Mouse (Mus musculus): ENCODE results near the gene Prl8a2. TPM values are rescaled to one million over a fixed set of nuclear protein-coding genes. Genes with fewer than 3 reads are reported as not detected.

Prl8a2 gene
- polyA plus RNA-seq (2014; fragmentation: Nextera tagmentation; extraction: Ambion mirVana) = not detected in 2 replicates

GRCm38 (mm10) chr13:27345373-27345772 lies at the start of gene Prl8a2:
Gene Prl8a2 (plus strand): TSS chr13:27345673.
- Histone ChIP-seq H3K27ac (ENCODE audit: low read length) (no peak within 1 kb of the TSS), H3K4me1 (ENCODE audit: control insufficient read depth, insufficient read depth, low read length) (no peaks in the 10 kb centered on the region), H3K9ac (replicated peaks; ENCODE audit: low read depth, low read length) (no peak within 1 kb of the TSS), H3K4me3 (ENCODE audit: low read depth, low read length) (no peak within 1 kb of the TSS), H3K9me3 (ENCODE audit: control insufficient read depth, low read depth, low read length) (no peaks in the 10 kb centered on the region), H3K4me2 (replicated peaks; ENCODE audit: low read depth, low read length) (no peak within 1 kb of the TSS), H3K27me3 (ENCODE audit: control insufficient read depth, insufficient read depth, low read length) (no peaks in the 10 kb centered on the region), H3K36me3 (ENCODE audit: control insufficient read depth, insufficient read depth, low read length) (no peaks in the 10 kb centered on the region)
- ATAC-seq (ENCODE audit: insufficient number of reproducible peaks, insufficient read depth, low FRiP score, low read depth) = no peak
- WGBS = 74% methylated on average over 2 of the region's 2 CpGs

- Histone ChIP-seq H3K4me3 (ENCODE audit: low read depth, low read length) (no peak within 1 kb of the TSS), H3K36me3 (ENCODE audit: control insufficient read depth, insufficient read depth, low read length) (no peaks in the 10 kb centered on the region), H3K9me3 (ENCODE audit: control insufficient read depth, low read depth, low read length) (no peaks in the 10 kb centered on the region), H3K9ac (replicated peaks; ENCODE audit: low read depth, low read length) (no peak within 1 kb of the TSS), H3K27me3 (ENCODE audit: control insufficient read depth, insufficient read depth, low read length) (no peaks in the 10 kb centered on the region), H3K27ac (ENCODE audit: low read length) (no peak within 1 kb of the TSS), H3K4me2 (replicated peaks; ENCODE audit: low read depth, low read length) (no peak within 1 kb of the TSS), H3K4me1 (ENCODE audit: control insufficient read depth, insufficient read depth, low read length) (no peaks in the 10 kb centered on the region)
- no peak for ATAC-seq (ENCODE audit: insufficient number of reproducible peaks, insufficient read depth, low FRiP score, low read depth)
- 76% methylated on average over 7 of the region's 7 CpGs for WGBS
Observed at GRCm38 (mm10) chr13:27312334-27313225, 32.9 kb upstream of the Prl8a2 start, which contains the start of gene Prl6a1. Gene Prl6a1 (plus strand): TSS chr13:27312627.

GRCm38 (mm10) chr13:27334989-27335388 lies 10.5 kb upstream of the Prl8a2 start:
- Histone ChIP-seq H3K9me3 (ENCODE audit: control insufficient read depth, low read depth, low read length) (no peaks in the 10 kb centered on the region), H3K4me2 (replicated peaks; ENCODE audit: low read depth, low read length) (no peak overlapping the region), H3K27ac (ENCODE audit: low read length) (no peak overlapping the region), H3K4me1 (ENCODE audit: control insufficient read depth, insufficient read depth, low read length) (no peaks in the 10 kb centered on the region), H3K36me3 (ENCODE audit: control insufficient read depth, insufficient read depth, low read length) (no peaks in the 10 kb centered on the region), H3K4me3 (ENCODE audit: low read depth, low read length) (no peak overlapping the region), H3K9ac (replicated peaks; ENCODE audit: low read depth, low read length) (no peak overlapping the region), H3K27me3 (ENCODE audit: control insufficient read depth, insufficient read depth, low read length) (no peaks in the 10 kb centered on the region)
- ATAC-seq (ENCODE audit: insufficient number of reproducible peaks, insufficient read depth, low FRiP score, low read depth) = no peak
- WGBS = 93% methylated on average over 1 of the region's 1 CpGs

- no peaks in the 10 kb centered on the region for H3K4me1 ChIP-seq (ENCODE audit: control insufficient read depth, insufficient read depth, low read length)
- H3K9ac ChIP-seq (replicated peaks; ENCODE audit: low read depth, low read length) = no peak overlapping the region
- H3K27ac ChIP-seq (ENCODE audit: low read length) = no peak overlapping the region
- ATAC-seq (ENCODE audit: insufficient number of reproducible peaks, insufficient read depth, low FRiP score, low read depth) = peak; percentile 61; the same call in 1 of the 2 replicates
- 26% methylated on average over 3 of the region's 3 CpGs for WGBS
- H3K4me3 ChIP-seq (ENCODE audit: low read depth, low read length) = no peak overlapping the region
- no peaks in the 10 kb centered on the region for H3K27me3 ChIP-seq (ENCODE audit: control insufficient read depth, insufficient read depth, low read length)
- no peak overlapping the region for H3K4me2 ChIP-seq (replicated peaks; ENCODE audit: low read depth, low read length)
- H3K9me3 ChIP-seq (ENCODE audit: control insufficient read depth, low read depth, low read length) = no peaks in the 10 kb centered on the region
- H3K36me3 ChIP-seq (ENCODE audit: control insufficient read depth, insufficient read depth, low read length) = no peaks in the 10 kb centered on the region
Observed at GRCm38 (mm10) chr13:27342733-27343275, 2.7 kb upstream of the Prl8a2 start.

- Histone ChIP-seq H3K9me3 (ENCODE audit: control insufficient read depth, low read depth, low read length) (no peaks in the 10 kb centered on the region), H3K4me2 (replicated peaks; ENCODE audit: low read depth, low read length) (no peak within 1 kb of the TSS), H3K9ac (replicated peaks; ENCODE audit: low read depth, low read length) (no peak within 1 kb of the TSS), H3K27me3 (ENCODE audit: control insufficient read depth, insufficient read depth, low read length) (no peaks in the 10 kb centered on the region), H3K4me3 (ENCODE audit: low read depth, low read length) (no peak within 1 kb of the TSS), H3K36me3 (ENCODE audit: control insufficient read depth, insufficient read depth, low read length) (no peaks in the 10 kb centered on the region), H3K27ac (ENCODE audit: low read length) (no peak within 1 kb of the TSS), H3K4me1 (ENCODE audit: control insufficient read depth, insufficient read depth, low read length) (no peaks in the 10 kb centered on the region)
- ATAC-seq (ENCODE audit: insufficient number of reproducible peaks, insufficient read depth, low FRiP score, low read depth) = no peak
- 68% methylated on average over 6 of the region's 6 CpGs for WGBS
Observed at GRCm38 (mm10) chr13:27390746-27391145, 45.3 kb downstream of the Prl8a2 start, which contains the start of gene Prl2b1. Gene Prl2b1 (minus strand): TSS chr13:27390846.

- no peaks in the 10 kb centered on the region for H3K27me3 ChIP-seq (ENCODE audit: control insufficient read depth, insufficient read depth, low read length)
- H3K27ac ChIP-seq (ENCODE audit: low read length) = no peak overlapping the region
- no peaks in the 10 kb centered on the region for H3K36me3 ChIP-seq (ENCODE audit: control insufficient read depth, insufficient read depth, low read length)
- no peaks in the 10 kb centered on the region for H3K9me3 ChIP-seq (ENCODE audit: control insufficient read depth, low read depth, low read length)
- H3K9ac ChIP-seq (replicated peaks; ENCODE audit: low read depth, low read length) = no peak overlapping the region
- no peak overlapping the region for H3K4me2 ChIP-seq (replicated peaks; ENCODE audit: low read depth, low read length)
- WGBS = 92% methylated on average over 7 of the region's 7 CpGs
- H3K4me1 ChIP-seq (ENCODE audit: control insufficient read depth, insufficient read depth, low read length) = no peaks in the 10 kb centered on the region
- no peak for ATAC-seq (ENCODE audit: insufficient number of reproducible peaks, insufficient read depth, low FRiP score, low read depth)
- no peak overlapping the region for H3K4me3 ChIP-seq (ENCODE audit: low read depth, low read length)
Observed at GRCm38 (mm10) chr13:27399061-27399724, 53.7 kb downstream of the Prl8a2 start.

Other genes with a start within 250 kb of the Prl8a2 start
- not detected in 2 replicates for gene Prl3d2, start 224.0 kb upstream of the Prl8a2 start, polyA plus RNA-seq (2014; fragmentation: Nextera tagmentation; extraction: Ambion mirVana)
- not detected in 2 replicates for gene Prl3d3, start 188.9 kb upstream of the Prl8a2 start, polyA plus RNA-seq (2014; fragmentation: Nextera tagmentation; extraction: Ambion mirVana)
- not detected in 2 replicates for gene Prl3c1, start 149.0 kb upstream of the Prl8a2 start, polyA plus RNA-seq (2014; fragmentation: Nextera tagmentation; extraction: Ambion mirVana)
- gene Prl3b1, start 103.8 kb upstream of the Prl8a2 start, polyA plus RNA-seq (2014; fragmentation: Nextera tagmentation; extraction: Ambion mirVana) = not detected in 2 replicates
- gene Prl3a1, start 86.2 kb upstream of the Prl8a2 start, polyA plus RNA-seq (2014; fragmentation: Nextera tagmentation; extraction: Ambion mirVana) = not detected in 2 replicates
- not detected in 2 replicates for gene Prl6a1, start 33.0 kb upstream of the Prl8a2 start, polyA plus RNA-seq (2014; fragmentation: Nextera tagmentation; extraction: Ambion mirVana)
- gene Prl2b1, start 45.2 kb downstream of the Prl8a2 start, polyA plus RNA-seq (2014; fragmentation: Nextera tagmentation; extraction: Ambion mirVana) = not detected in 2 replicates
- not detected in 2 replicates for gene Prl8a6, start 93.0 kb downstream of the Prl8a2 start, polyA plus RNA-seq (2014; fragmentation: Nextera tagmentation; extraction: Ambion mirVana)
- not detected in 2 replicates for gene Prl8a8, start 167.5 kb downstream of the Prl8a2 start, polyA plus RNA-seq (2014; fragmentation: Nextera tagmentation; extraction: Ambion mirVana)
- not detected in 2 replicates for gene Prl8a9, start 218.9 kb downstream of the Prl8a2 start, polyA plus RNA-seq (2014; fragmentation: Nextera tagmentation; extraction: Ambion mirVana)
- gene Prl8a1, start 236.5 kb downstream of the Prl8a2 start, polyA plus RNA-seq (2014; fragmentation: Nextera tagmentation; extraction: Ambion mirVana) = not detected in 2 replicates

Measured in stomach, embryonic 14.5 days (tissue).